Mouse (Mus musculus) spleen, postnatal 14 days (tissue): ENCODE measurements around the gene Sf3b4.
A peak's percentile ranks its signal among the peaks of the same experiment; 100 is the strongest.

Experiments
- DNase-seq, 2 experiments: peaks; one replicate each; pipeline ENCODE4 v3.0.0; 2021 to 2022; ENCODE audit warnings: low spot score in 2 of 2

Sf3b4 gene

DNA sequence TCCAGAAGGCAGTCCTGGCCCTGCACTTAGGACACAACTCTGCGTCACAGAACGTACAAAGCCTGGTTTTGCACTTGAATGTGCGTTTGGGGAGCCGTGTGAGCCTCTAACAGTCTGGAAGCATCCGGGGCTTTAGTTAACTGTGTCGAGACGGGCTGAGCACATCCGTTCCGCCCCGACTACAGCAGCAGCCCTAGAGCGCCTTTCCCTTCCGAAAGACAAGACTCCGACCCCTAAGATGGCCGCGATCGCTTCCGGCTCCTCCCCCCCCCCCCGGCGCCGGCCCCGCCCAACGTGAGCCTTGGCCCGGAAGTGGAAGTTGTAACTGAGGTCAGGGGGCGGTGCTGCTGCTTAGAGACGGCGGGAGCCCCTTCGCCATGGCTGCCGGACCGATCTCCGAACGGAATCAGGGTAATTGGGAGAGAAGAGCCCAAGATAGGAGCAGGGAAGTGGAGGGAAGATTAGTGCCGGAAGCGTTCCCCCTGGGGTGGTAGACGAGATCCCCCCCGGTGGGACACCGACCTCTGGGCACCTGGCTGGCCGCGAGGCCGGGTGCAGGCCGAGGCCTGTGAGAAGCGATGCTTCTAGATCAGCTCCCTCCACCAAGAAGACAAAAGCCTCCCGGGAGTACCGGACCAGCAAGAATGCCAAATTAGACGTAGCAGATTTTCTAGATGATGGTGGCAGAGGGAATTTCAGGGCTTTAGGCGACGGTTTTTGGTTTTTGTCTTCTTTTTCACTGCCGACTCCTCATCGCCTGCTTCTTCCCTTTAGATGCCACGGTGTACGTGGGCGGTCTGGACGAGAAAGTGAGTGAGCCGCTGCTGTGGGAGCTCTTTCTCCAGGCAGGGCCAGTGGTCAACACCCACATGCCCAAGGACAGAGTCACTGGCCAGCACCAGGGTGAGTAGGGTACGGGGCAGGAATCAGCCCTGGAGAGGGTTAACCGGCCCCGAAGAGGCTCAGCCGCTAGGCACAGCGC is at the start of gene Sf3b4:
Gene Sf3b4, plus strand, starts transcription at position 136 of the 982 bp plus-strand sequence.
- peak; percentile 70 to 78 for DNase-seq

- no peak for DNase-seq
Observed at GRCm38 (mm10) chr3:96124235-96124634, 47.9 kb upstream of the Sf3b4 start.

DNA sequence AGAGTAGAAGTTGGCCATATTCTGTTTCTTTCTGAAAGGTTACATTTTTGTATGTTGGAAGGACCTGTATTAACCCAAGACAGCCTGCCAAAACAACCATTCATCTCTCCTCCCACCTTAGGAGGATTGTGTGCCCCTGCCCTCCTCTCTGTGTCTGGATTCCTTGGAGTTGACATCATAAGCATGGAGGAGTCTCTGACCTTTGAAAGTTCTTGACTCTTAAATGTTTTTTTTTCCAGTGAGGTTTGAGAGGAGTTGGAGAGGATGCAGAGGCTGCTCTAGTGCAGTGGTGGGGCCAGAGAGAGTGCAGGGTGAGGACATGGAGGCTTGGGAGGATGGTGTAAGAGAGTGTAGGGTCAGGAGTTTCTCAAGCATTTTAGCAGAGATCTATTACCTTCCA is 44.0 kb upstream of the Sf3b4 start:
- no peak for DNase-seq

DNA sequence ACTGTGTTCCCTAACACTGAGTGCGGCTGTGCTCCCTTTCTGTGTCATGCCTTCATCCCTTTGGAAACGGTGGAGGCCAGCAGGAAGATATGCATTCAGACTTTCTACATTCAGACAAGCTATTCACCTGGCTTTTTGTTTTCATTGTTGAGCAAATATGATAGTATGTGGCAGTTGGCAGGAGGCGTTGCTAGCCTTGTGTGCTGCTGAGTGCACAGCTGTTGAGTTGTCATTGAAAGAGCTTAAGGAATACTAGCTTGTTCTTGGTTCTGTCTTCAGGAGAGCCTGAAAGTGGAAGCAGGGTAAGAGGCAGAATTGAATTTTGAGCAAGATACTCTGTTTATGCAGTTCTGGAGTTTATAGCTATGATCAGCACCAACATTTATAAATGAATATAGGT is 39.7 kb upstream of the Sf3b4 start:
- DNase-seq, result no peak

DNA sequence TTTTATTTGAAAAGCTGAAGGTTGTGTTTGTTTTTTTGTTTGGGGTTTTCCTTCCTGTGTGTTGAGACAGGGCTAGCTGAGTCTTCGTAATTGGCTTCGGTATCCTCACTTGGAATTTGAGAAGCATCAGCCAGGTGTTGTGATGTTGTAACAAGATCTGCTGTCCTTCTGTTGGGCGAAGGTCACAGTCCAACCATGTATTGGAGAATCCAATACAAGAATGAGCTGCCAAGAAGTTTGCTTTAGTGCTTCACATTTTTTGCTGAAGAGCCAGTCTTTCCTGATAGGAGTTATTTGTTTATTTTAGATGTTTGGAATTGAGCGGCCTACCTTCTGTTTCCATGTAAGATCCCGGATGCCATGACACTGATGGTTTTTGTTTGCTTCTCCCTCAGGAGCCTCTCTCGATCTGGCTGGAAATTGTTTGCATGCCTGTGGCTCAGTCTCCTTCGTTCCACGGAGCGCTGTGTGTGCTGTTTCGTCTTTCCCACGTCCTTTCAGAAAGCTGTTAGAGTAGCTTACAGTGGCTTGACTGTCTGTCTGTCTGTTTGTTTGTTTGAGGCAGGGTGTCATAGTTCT is 38.7 kb upstream of the Sf3b4 start:
- DNase-seq, result no peak

- DNase-seq, result no peak
Observed at GRCm38 (mm10) chr3:96135011-96135410, 37.1 kb upstream of the Sf3b4 start.

DNA sequence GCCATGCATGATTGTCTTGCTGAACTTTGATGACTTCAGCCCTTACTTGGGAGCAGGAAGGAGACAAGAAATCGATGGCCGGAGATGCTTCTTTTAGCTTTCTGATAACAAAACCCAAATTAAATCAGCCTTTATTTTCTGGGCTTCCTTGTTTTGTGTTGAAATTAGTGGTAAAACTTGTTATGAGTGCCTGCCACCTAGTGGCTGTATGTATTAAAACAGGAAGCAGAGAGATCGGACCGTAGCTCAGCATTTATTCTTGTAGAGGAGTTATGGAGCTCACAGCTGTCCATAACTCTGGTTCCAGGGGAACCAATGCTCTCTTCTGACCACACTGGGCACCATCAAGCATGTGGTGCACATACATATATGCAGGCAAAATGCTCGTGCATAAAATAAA is 24.2 kb upstream of the Sf3b4 start:
- DNase-seq, result peak in 1 of 2 experiments; percentile 36

GRCm38 (mm10) chr3:96151836-96152235 is 20.3 kb upstream of the Sf3b4 start:
- DNase-seq, result no peak

DNA sequence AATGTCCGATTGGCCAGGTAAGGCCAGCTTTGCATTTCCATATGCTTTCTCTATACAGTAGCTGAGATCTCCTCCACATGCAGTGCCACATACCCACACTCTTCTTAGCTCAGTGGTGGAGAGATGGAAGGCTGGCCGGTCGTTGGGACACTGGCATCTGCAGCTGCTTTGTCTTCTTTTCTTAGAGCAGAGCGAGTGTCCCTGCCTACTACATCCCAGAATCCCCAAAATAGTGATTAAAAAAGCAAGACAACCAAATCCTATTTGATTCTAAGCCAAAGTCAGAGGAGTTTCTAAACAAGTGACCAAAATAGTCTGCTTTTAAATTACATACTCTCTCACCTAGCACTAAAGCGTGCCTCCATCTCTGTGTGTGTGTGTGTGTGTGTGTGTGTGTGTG is 19.5 kb upstream of the Sf3b4 start:
- no peak for DNase-seq

DNA sequence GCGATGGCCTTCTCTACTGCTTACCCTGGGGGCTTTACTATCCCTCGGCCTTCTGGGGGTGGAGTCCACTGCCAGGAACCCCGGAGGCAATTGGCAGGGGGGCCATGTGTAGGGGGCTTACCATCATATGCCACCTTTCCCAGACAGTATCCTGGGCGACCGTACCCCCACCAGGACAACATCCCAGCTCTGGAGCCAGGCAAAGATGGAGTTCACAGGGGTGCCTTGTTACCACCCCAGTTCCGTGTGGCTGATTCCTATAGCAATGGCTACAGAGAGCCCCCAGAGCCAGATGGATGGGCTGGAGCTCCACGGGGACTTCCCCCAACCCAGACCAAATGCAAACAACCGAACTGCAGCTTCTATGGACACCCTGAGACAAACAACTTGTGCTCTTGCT is 16.6 kb upstream of the Sf3b4 start:
- no peak for DNase-seq

- no peak for DNase-seq
Observed at GRCm38 (mm10) chr3:96159820-96160219, 12.3 kb upstream of the Sf3b4 start.

DNA sequence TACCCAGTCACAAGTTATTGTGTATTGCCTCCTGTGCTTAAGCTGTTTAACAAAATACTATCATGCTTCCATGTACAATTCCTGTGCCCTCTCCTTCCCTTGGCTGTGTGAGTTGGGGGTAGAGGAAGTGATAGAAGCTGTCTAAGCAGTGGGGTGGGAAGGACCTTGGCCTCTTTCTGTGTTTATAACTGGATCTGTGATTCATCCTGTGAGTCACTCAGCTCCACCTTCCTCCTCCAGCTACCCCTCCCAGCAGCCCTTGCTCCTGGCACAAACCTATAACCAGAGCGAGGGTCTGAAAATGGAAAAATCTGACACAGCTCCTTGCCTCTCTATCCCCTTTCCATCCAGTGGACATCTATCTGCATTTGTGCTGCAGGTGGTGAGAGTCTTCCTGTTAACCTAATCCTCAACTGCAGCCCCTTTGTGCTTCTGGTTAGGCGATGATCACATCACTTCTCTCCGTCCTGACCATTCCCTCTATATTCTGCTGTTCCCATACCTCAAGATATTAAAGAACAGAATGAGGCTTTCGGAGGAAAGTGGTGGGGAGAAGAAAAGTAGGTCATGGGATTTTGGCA is 11.8 kb upstream of the Sf3b4 start:
- no peak for DNase-seq

- DNase-seq, result no peak
Observed at GRCm38 (mm10) chr3:96160803-96161516, 11.2 kb upstream of the Sf3b4 start.

GRCm38 (mm10) chr3:96161869-96162840 is 10.0 kb upstream of the Sf3b4 start, which contains the start of gene Mtmr11:
Gene Mtmr11, plus strand, starts transcription at chr3:96162004.
- no peak for DNase-seq

GRCm38 (mm10) chr3:96163040-96163439 is 9.1 kb upstream of the Sf3b4 start:
- DNase-seq, result no peak

DNA sequence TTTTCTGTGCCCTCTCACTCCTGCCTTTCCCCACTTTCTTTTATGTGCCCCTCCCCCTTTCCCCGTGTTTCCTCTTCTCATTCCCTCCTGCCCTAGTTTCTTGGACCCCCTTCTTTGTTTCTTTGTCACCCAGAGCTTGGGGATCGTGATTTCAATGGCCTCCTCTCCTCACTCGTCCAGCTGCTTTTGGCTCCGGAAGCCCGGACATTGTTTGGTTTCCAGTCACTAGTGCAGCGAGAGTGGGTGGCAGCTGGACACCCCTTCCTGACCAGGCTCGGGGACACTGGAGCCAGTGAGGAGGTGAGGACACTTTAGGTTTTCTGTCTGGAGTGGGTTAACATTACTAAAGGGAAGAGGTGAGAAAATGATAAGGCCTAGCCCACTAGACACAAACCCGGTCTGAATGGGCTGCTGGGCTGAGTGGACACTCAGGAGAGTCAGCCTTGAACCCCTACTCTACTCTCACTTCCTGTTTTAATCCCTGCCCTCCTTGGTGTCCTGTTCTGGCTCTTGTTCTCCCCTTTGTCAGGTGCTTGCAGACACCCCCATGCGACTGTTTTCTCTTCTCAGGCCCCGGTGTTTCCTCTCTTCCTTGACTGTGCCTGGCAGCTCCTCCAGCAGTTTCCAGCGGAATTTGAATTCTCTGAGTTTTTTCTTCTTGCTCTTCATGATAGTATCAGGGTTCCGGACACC is 3.5 kb upstream of the Sf3b4 start:
- DNase-seq, result no peak

- DNase-seq, result no peak
Observed at GRCm38 (mm10) chr3:96170276-96170675, 1.9 kb upstream of the Sf3b4 start.

GRCm38 (mm10) chr3:96170976-96171545 is 1.1 kb upstream of the Sf3b4 start:
- DNase-seq, result no peak

DNA sequence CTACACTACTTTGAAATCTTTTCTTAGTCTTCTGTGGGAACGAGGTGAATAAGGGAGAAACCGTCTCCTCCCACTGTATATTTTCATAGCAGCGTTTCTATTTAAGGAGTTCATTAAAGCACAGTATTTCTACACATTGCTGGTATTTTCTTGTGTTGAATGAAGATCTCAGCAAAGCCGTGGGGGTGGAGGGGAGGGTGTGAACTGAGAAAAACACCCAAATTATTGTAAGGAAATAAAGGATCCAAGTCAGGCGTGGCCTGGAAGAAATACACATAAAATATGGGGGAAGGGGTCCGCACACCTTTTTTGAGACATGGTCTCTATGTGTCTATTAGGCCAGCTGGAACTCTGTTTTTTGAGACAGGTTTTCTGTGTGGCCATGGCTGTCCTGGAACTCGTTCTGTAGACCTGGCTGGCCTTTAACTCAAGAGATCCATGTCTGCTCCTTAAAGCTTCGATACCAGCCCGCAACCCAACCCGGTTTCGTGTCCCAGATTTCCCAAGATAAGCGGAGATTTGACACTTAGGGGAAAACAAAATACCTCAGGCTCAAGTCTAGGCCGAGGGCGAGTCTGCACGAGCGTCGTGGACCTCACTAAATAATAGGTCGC is 442 bp upstream of the Sf3b4 start:
- no peak for DNase-seq
